Mouse (Mus musculus) forebrain, embryonic 14.5 days (tissue): ENCODE results near the gene Gli2. TPM values are rescaled to one million over a fixed set of nuclear protein-coding genes. Genes with fewer than 3 reads are reported as not detected.
A peak's percentile ranks its signal among the peaks of the same experiment; 100 is the strongest.

Experiments
- ATAC-seq: fragments of 200-750 bp; cut with Nextera tagmentation; 2 replicates; pipeline ENCODE4 v1.8.0; 2017; ENCODE audit warnings: mild to moderate bottlenecking, moderate library complexity
- DNase-seq: peaks from one replicate; pipeline ENCODE4 v3.0.0-alpha.2; 2015; ENCODE audit warnings: low spot score
- H3K27ac ChIP-seq: fragments of 300-500 bp; sonication (generic); 2 replicates; pipeline ENCODE4 v1.5.1; 2014; ENCODE audit warnings: low read depth, mild to moderate bottlenecking, control low read depth, low read length, moderate library complexity
- H3K27me3 ChIP-seq: fragments of 300-500 bp; sonication (generic); replicated peaks from 2 replicates; pipeline ENCODE4 v1.6.1; 2014; ENCODE audit warnings: low read length, control low read depth, mixed read lengths; ENCODE audit not compliant: control insufficient read depth, insufficient read depth
- H3K36me3 ChIP-seq: fragments of 300-500 bp; sonication (generic); 2 replicates; pipeline ENCODE4 v1.6.1; 2014; ENCODE audit warnings: low read length, control low read depth; ENCODE audit not compliant: control insufficient read depth, insufficient read depth
- H3K4me1 ChIP-seq: fragments of 300-500 bp; sonication (generic); 2 replicates; pipeline ENCODE4 v1.6.1; 2014; ENCODE audit warnings: antibody characterized with exemption, low read length, control low read depth; ENCODE audit not compliant: control insufficient read depth, insufficient read depth
- H3K4me2 ChIP-seq: fragments of 300-500 bp; sonication (generic); 2 replicates; pipeline ENCODE4 v1.6.1; 2014; ENCODE audit warnings: mild to moderate bottlenecking, control low read depth, low read length
- H3K4me3 ChIP-seq: fragments of 300-500 bp; sonication (generic); 2 replicates; pipeline ENCODE4 v1.5.1; 2014; ENCODE audit warnings: low read depth, low read length, control low read depth
- H3K9ac ChIP-seq: fragments of 300-500 bp; sonication (generic); 2 replicates; pipeline ENCODE4 v1.6.1; 2014; ENCODE audit warnings: mild to moderate bottlenecking, low read length, control low read depth, moderate library complexity
- H3K9me3 ChIP-seq: fragments of 300-500 bp; sonication (generic); replicated peaks from 2 replicates; pipeline ENCODE4 v1.6.1; 2016; ENCODE audit warnings: low read length, control low read depth, mixed read lengths; ENCODE audit not compliant: control insufficient read depth
- WGBS: fragments of 180-500 bp; shearing (Covaris S2); extraction: QIAGEN DNeasy Blood & Tissue Kit; methylation state at CpG from one replicate; pipeline ENCODE4 v1.1.7; 2014; 5-methylcytosine and 5-hydroxymethylcytosine counted together
- polyA plus RNA-seq: library from polyadenylated mRNA; unstranded; fragments of >200 nt; fragmentation: Nextera tagmentation; extraction: Ambion mirVana; gene quantifications from 2 replicates; pipeline ENCODE4 v1.2.1, GENCODE M21; 2014

Gene Gli2
- polyA plus RNA-seq, 1 experiment from 2014 or later, result 3.3 TPM

- 97% methylated on average over 1 of the region's 1 CpGs for WGBS
- H3K4me2 ChIP-seq, result no peak overlapping the region
These were observed 31.1 kb downstream of the Gli2 start for GRCm38 (mm10) chr1:119022311-119022710.

GRCm38 (mm10) chr1:119020092-119020491 lies 33.3 kb downstream of the Gli2 start:
- ATAC-seq (peak; percentile 78), DNase-seq (peak; percentile 71)
- Histone ChIP-seq H3K27me3 (no peaks in the 10 kb centered on the region), H3K4me3 (no peak overlapping the region), H3K4me2 (no peak overlapping the region), H3K9ac (no peak overlapping the region), H3K9me3 (no peaks in the 10 kb centered on the region), H3K36me3 (no peaks in the 10 kb centered on the region), H3K4me1 (no peaks in the 10 kb centered on the region), H3K27ac (no peak overlapping the region)
- 89% methylated on average over 2 of the region's 2 CpGs for WGBS

More at GRCm38 (mm10) chr1:119022311-119022710, 31.1 kb downstream of the Gli2 start:
- Histone ChIP-seq H3K27ac (no peak overlapping the region), H3K36me3 (no peaks in the 10 kb centered on the region), H3K27me3 (no peaks in the 10 kb centered on the region), H3K4me3 (no peak overlapping the region), H3K4me1 (peaks cover 5% of the 10 kb centered on the region; the same call in 1 of the 2 replicates), H3K9me3 (no peaks in the 10 kb centered on the region), H3K9ac (no peak overlapping the region)
- DNase-seq, result no peak
- ATAC-seq, result no peak

GRCm38 (mm10) chr1:119019056-119019455 lies 34.4 kb downstream of the Gli2 start:
- H3K27ac ChIP-seq, result no peak overlapping the region
- H3K9ac ChIP-seq, result no peak overlapping the region
- H3K36me3 ChIP-seq, result no peaks in the 10 kb centered on the region
- ATAC-seq, result no peak
- no peaks in the 10 kb centered on the region for H3K4me1 ChIP-seq
- no peaks in the 10 kb centered on the region for H3K27me3 ChIP-seq
- H3K4me2 ChIP-seq, result no peak overlapping the region
- no peak overlapping the region for H3K4me3 ChIP-seq
- DNase-seq, result no peak
- H3K9me3 ChIP-seq, result no peaks in the 10 kb centered on the region

- H3K4me3 ChIP-seq, result no peak overlapping the region
- H3K36me3 ChIP-seq, result no peaks in the 10 kb centered on the region
- WGBS, result 69% methylated on average over 3 of the region's 3 CpGs
- ATAC-seq (no peak), DNase-seq (no peak)
- H3K9ac ChIP-seq, result no peak overlapping the region
- H3K4me1 ChIP-seq, result no peaks in the 10 kb centered on the region
- no peaks in the 10 kb centered on the region for H3K9me3 ChIP-seq
- H3K4me2 ChIP-seq, result no peak overlapping the region
- H3K27me3 ChIP-seq, result no peaks in the 10 kb centered on the region
- no peak overlapping the region for H3K27ac ChIP-seq
These were observed 36.6 kb downstream of the Gli2 start for GRCm38 (mm10) chr1:119016866-119017265.

- Histone ChIP-seq H3K27ac (no peak overlapping the region), H3K36me3 (no peaks in the 10 kb centered on the region), H3K4me3 (no peak overlapping the region), H3K4me2 (no peak overlapping the region), H3K27me3 (no peaks in the 10 kb centered on the region), H3K9me3 (no peaks in the 10 kb centered on the region), H3K4me1 (no peaks in the 10 kb centered on the region), H3K9ac (no peak overlapping the region)
- no peak for DNase-seq
- no peak for ATAC-seq
- 33% methylated on average over 6 of the region's 6 CpGs for whole genome bisulfite sequencing
These were observed 38.3 kb downstream of the Gli2 start for GRCm38 (mm10) chr1:119015108-119015507.

GRCm38 (mm10) chr1:119008949-119009348 lies 44.5 kb downstream of the Gli2 start:
- no peak overlapping the region for H3K9ac ChIP-seq
- no peaks in the 10 kb centered on the region; the same call in 1 of the 2 replicates for H3K4me1 ChIP-seq
- no peak overlapping the region for H3K27ac ChIP-seq
- no peaks in the 10 kb centered on the region for H3K27me3 ChIP-seq
- DNase-seq, result no peak
- H3K36me3 ChIP-seq, result no peaks in the 10 kb centered on the region
- H3K9me3 ChIP-seq, result no peaks in the 10 kb centered on the region
- H3K4me2 ChIP-seq, result no peak overlapping the region
- no peak for ATAC-seq
- H3K4me3 ChIP-seq, result no peak overlapping the region

GRCm38 (mm10) chr1:119003852-119004398 lies 49.5 kb downstream of the Gli2 start:
- H3K36me3 ChIP-seq, result no peaks in the 10 kb centered on the region
- ATAC-seq (no peak), DNase-seq (no peak)
- no peaks in the 10 kb centered on the region for H3K27me3 ChIP-seq
- no peak overlapping the region for H3K9ac ChIP-seq
- 50% methylated on average over 1 of the region's 1 CpGs for WGBS
- no peaks in the 10 kb centered on the region; the same call in 1 of the 2 replicates for H3K4me1 ChIP-seq
- no peak overlapping the region for H3K4me2 ChIP-seq
- H3K9me3 ChIP-seq, result no peaks in the 10 kb centered on the region
- H3K27ac ChIP-seq, result no peak overlapping the region
- H3K4me3 ChIP-seq, result no peak overlapping the region

GRCm38 (mm10) chr1:119001454-119002034 lies 51.9 kb downstream of the Gli2 start:
- DNase-seq, result peak; percentile 15
- Histone ChIP-seq H3K4me1 (no peaks in the 10 kb centered on the region; the same call in 1 of the 2 replicates), H3K9ac (no peak overlapping the region), H3K27ac (no peak overlapping the region), H3K36me3 (no peaks in the 10 kb centered on the region), H3K9me3 (no peaks in the 10 kb centered on the region), H3K27me3 (no peaks in the 10 kb centered on the region), H3K4me2 (no peak overlapping the region), H3K4me3 (no peak overlapping the region)
- ATAC-seq, result peak; percentile 27; the same call in 1 of the 2 replicates
- 45% methylated on average over 12 of the region's 12 CpGs for WGBS

GRCm38 (mm10) chr1:118994482-118995105 lies 58.8 kb downstream of the Gli2 start:
- WGBS, result 85% methylated on average over 8 of the region's 8 CpGs
- H3K9ac ChIP-seq, result no peak overlapping the region
- no peak overlapping the region for H3K4me3 ChIP-seq
- no peaks in the 10 kb centered on the region for H3K36me3 ChIP-seq
- no peak overlapping the region for H3K27ac ChIP-seq
- H3K9me3 ChIP-seq, result no peaks in the 10 kb centered on the region
- ATAC-seq, result no peak
- DNase-seq, result no peak
- no peaks in the 10 kb centered on the region for H3K4me1 ChIP-seq
- no peak overlapping the region for H3K4me2 ChIP-seq
- no peaks in the 10 kb centered on the region for H3K27me3 ChIP-seq
